Mouse (Mus musculus): ENCODE measurements around the gene 1110017D15Rik. TPM values are rescaled to one million over a fixed set of nuclear protein-coding genes. Genes with fewer than 3 reads are reported as not detected.

1110017D15Rik gene
- total RNA-seq, 2 experiments from 2014 or later: 8.3 to 11.4 TPM

DNA sequence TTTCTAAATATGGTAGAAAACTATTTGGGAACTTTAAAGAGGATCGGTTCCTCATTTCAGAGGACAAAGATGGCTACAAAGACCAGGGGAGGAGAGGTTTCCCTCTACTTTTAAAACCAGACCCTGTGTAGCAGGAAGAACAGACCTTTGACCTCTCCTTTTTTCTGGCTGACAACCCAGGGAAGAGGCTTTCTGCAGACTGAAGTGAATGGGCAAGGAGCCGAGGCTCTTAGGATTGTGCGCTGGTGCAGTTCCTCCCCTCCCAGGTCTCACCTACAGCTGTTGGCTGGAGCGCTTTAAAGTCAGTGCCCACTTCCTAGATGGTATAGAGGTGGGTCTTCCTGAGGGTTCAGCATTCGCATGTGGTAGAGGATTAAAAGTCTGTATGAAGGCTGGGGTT, 20.1 kb downstream of the 1110017D15Rik start:
- no peak for DNase-seq (ENCODE audit: extremely low spot score in 1 of 2, low spot score in 2 of 2)
- intact Hi-C loops (cut with DNase I): no loop called here

DNA sequence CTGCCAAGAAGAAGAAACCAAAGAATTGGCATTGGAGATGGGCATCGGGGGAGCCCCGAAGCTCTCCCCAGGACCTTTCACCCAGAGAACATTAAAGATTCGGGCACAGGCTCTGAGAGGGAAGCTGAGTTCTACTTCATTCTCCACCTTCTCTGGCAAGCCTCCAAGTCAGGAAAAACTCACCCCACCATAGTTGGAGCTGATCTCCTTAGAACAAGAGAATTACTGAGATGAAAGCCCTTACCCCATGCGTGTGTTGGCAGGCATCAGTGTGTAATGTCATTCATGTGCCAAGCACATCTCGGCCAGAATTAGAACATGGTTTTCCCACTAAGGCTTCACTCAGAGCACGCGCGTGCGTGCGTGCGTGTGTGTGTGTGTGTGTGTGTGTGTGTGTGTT, 21.3 kb downstream of the 1110017D15Rik start:
- intact Hi-C loops (cut with DNase I): no loop called here
- DNase-seq (ENCODE audit: extremely low spot score in 1 of 2, low spot score in 2 of 2): peak; percentile 50 to 81

GRCm38 (mm10) chr4:41495076-41495475, 22.1 kb downstream of the 1110017D15Rik start:
- intact Hi-C loops (cut with DNase I): no loop called here
- no peak for DNase-seq (ENCODE audit: extremely low spot score in 1 of 2, low spot score in 2 of 2)

- no peak for DNase-seq (ENCODE audit: extremely low spot score in 1 of 2, low spot score in 2 of 2)
- intact Hi-C loops (cut with DNase I): no loop called here
Observed at GRCm38 (mm10) chr4:41494378-41494777, 22.8 kb downstream of the 1110017D15Rik start.

DNA sequence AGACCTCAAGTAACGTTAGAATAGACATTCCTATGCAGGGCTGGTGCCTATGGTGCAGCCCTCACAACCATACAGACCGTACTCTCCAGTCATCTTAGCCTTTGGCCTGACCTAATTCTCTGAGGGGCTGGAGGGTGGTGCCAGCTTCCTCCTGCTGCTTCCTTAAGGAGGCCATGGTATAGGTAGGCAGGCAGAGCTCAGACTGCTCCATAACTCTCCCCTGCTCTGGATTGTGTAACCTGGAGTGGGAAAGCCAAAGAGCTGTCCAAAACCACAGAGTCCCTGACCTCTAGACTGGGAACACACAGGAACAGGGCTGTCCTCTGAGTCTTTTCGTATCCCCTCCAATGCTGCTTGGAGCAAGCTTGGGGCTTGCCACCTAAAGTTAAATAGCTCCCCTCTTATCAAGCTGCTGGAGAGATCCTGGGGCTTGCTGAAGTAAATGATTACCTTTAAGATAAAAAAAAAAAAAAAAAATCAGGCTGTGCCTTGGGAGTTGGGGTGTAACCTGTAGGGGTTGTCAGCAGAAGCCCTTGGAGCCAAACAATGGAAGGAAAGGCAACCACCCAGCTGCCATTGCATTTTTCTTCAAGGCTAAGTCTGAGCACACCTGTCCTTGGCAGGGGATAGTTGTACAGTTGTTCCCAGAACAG, 23.5 kb downstream of the 1110017D15Rik start:
- intact Hi-C loops (cut with DNase I): no loop called here
- DNase-seq (ENCODE audit: extremely low spot score in 1 of 2, low spot score in 2 of 2): no peak

GRCm38 (mm10) chr4:41492951-41493350, 24.2 kb downstream of the 1110017D15Rik start:
- no peak for DNase-seq (ENCODE audit: extremely low spot score in 1 of 2, low spot score in 2 of 2)
- intact Hi-C loops (cut with DNase I): no loop called here

DNA sequence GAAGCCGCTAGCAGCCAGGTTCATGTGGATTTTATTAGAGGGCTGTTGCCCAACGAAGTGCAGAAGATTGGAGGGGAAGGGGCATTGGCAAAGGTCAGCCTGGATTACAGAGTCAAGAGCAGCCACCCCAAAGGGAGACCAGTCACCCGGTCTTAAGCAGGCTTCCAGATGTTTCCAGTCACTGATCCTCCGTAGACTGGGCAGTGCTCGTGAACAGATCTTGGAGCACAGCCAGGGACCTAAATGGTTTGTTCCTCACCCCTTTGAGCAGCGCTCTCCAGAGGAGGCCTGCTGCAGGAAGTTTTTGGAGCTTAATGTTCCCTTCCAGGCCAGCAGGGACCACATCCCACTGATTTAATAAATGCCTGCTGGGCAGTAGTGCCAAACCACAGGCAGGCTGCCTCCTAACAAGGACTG, 35.5 kb downstream of the 1110017D15Rik start:
- intact Hi-C loops (cut with DNase I): no loop called here

GRCm38 (mm10) chr4:41480254-41480653, 36.9 kb downstream of the 1110017D15Rik start:
- intact Hi-C loops (cut with DNase I): no loop called here
- DNase-seq (ENCODE audit: extremely low spot score in 1 of 2, low spot score in 2 of 2): peak in 1 of 2 experiments; percentile 31

More for the DNA sequence above, 35.5 kb downstream of the 1110017D15Rik start:
- peak; percentile 40 to 62 for DNase-seq (ENCODE audit: extremely low spot score in 1 of 2, low spot score in 2 of 2)

GRCm38 (mm10) chr4:41479456-41479804, 37.7 kb downstream of the 1110017D15Rik start:
- no peak for DNase-seq (ENCODE audit: extremely low spot score in 1 of 2, low spot score in 2 of 2)
- intact Hi-C loops (cut with DNase I): no loop called here

GRCm38 (mm10) chr4:41478751-41479455, 38.2 kb downstream of the 1110017D15Rik start:
- intact Hi-C loops (cut with DNase I): no loop called here
- DNase-seq (ENCODE audit: extremely low spot score in 1 of 2, low spot score in 2 of 2): no peak

DNA sequence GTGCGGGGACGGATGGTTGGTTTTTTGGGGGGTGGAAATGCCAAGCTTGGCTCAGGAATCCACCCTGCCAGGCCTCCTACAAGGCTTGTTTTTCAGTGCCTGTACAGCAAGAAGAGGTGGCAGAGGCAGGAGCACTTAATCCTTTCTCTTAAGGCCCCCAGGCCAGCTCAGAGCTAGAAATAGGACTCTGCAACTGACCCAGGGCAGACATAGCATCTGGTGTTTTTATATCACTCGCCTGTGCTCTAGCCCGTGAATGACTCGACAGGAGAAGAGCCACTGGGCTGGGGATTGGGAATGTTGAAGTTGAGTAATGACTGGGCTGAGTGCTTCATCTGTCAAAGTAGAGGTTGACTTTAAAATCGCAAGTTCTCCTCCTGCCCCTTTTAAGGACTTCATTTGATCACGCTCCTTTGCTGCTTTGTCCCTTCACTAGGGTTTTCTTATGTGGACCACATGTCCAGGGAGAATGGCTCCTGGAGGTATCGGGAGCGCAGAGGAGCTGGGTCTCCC, 39.4 kb downstream of the 1110017D15Rik start:
- no peak for DNase-seq (ENCODE audit: extremely low spot score in 1 of 2, low spot score in 2 of 2)
- intact Hi-C loops (cut with DNase I): no loop called here

- DNase-seq (ENCODE audit: extremely low spot score in 1 of 2, low spot score in 2 of 2): no peak
- intact Hi-C loops (cut with DNase I): no loop called here
Observed at GRCm38 (mm10) chr4:41471384-41471689, 45.8 kb downstream of the 1110017D15Rik start.

GRCm38 (mm10) chr4:41470684-41471383, 46.3 kb downstream of the 1110017D15Rik start:
- DNase-seq (ENCODE audit: extremely low spot score in 1 of 2, low spot score in 2 of 2): peak in 1 of 2 experiments; percentile 60
- intact Hi-C loops (cut with DNase I): no loop called here

DNA sequence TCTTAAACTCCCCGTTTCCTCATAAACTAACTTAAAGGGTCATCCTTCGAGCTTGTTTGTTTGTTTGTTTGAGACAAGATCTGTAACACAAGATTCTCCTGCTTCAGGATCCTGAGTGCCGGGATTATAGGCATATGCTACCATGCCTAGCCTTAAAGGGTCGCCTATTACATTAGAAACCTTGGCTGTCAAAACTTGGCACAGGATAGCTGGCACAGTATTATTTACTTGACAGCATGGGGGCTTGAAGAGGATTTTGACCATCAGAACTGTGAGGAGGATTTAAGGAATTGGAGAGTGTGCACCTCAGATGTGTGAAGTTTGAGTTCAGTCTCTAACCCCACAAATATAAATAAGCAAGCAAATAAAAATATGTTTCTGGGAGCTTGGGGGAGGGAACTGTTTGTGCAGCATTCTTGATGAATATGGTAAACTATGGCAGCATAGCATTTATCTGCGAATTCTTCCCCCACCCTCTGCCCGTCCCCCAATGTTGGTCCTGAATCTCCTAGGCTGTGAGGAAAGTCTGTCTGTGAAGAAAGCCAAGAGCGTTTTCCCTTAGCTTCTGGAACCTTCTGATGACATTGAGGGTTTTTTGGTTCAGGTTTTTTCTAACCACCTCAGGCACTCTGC, 47.0 kb downstream of the 1110017D15Rik start:
- intact Hi-C loops (cut with DNase I): no loop called here

DNA sequence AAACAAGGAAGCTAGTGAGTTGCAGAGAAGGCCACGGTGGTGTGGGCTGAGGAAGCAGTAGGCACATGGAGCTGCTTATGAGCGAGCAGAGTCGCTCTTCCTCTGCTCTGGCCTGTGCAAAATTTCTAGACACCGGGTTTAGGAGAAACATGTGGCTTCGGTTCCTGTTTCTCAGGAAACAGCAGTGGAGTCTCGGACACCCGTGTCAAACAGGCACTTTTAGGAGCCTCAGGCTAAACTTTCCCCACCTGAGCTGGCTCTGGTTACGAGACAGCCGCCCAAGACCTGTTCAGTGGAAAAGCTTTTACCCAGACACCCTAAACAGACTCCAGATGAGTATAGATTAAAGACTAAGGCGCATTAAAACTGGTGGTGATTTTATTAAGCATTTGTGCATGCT, 47.9 kb downstream of the 1110017D15Rik start:
- DNase-seq (ENCODE audit: extremely low spot score in 1 of 2, low spot score in 2 of 2): no peak
- intact Hi-C loops (cut with DNase I): loop anchor here (2.0 to 5.0 kb wide), 3 partner anchors 38 to 240 kb away; no protein-coding TSS in a partner anchor

More for the DNA sequence above, 47.0 kb downstream of the 1110017D15Rik start:
- DNase-seq (ENCODE audit: extremely low spot score in 1 of 2, low spot score in 2 of 2): no peak

DNA sequence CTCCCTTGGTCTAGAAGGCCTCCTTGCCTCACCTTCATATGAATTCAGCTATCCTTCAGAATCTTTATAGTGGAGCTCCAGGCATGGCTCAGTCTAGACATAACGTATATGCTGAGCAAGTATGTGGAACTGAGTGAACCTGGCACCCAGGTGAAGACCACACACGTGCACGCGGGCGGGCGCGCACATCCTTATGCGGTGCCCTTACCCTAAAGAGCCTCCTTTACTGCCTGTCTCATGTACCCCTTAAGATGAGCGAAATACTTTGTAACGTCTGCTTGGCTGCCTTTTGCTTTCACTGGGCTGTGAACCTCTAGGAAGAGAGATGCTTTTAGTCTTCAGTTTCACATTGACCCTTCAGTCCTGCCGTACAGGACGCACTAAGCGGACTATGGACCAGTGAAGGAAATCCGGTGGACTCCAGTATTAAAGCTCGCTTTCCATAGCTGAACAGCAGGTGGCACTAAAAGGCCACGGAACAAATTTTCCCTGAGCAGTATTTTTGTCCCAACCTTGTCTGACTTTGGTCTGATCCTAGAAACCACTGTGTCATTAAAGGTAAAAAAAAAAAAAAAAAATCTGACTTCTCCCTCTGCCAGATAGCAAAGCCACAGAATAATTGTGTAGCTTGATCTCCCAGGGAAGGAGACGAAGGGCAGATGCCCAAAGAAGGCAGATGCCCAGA, 48.6 kb downstream of the 1110017D15Rik start:
- peak; percentile 58 to 62 for DNase-seq (ENCODE audit: extremely low spot score in 1 of 2, low spot score in 2 of 2)
- intact Hi-C loops (cut with DNase I): loop anchor here (2.0 to 5.0 kb wide), 3 partner anchors 39 to 240 kb away; no protein-coding TSS in a partner anchor

DNA sequence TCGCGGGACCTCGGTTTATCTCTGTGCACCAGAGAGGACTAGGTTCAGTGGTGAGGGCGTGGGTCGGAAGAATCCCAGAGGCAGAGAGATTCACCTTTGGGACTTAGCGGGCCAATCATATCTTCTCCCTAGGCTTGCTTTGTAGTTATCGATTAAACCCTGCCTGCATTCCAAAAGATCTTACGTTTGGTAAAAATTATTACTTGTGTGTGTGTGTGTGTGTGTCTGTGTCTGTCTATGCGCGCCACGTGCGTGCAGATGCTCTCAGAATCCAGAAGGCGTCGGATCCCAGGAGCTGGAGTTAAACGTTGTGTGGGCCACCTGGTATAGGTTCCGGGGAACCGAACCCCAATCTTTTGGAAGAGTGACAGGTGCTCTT, 51.9 kb downstream of the 1110017D15Rik start:
- DNase-seq (ENCODE audit: extremely low spot score in 1 of 2, low spot score in 2 of 2): no peak
- intact Hi-C loops (cut with DNase I): loop anchor here (5.0 kb wide), 2 partner anchors 42 to 152 kb away; no protein-coding TSS in a partner anchor

Data from left cerebral cortex, postnatal 10 days (tissue).